Mouse (Mus musculus): Measurements from ENCODE around the gene Sdhd.

DNA sequence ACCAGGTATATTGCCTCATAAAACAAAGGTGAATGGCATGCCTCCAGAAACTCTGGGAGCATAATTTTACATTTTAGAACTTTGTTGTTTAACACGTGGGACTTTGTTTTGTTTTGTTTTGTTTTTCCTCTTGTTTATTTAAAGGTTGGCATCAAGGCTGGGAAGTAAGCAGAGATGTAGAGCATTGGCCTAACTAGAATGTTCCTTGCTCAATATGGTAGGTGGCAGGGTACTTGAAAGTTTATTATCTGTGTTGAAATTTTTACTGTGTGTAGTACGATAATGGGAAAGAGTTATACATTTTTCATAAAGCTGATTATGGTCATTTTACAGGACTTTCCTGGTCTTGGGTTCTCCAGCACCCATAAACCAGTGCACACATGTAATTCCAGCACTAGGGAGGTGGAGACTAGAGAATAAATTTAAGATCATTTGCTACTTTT, 41.7 kb downstream of the Sdhd start:
- no peak for TF ChIP-seq CTCF (IDR thresholded peaks at IDR 0.05; ENCODE audit: low read depth)
- TF ChIP-seq EP300 (IDR thresholded peaks at IDR 0.05; ENCODE audit: low read depth): no peak
